Mouse (Mus musculus) bone marrow macrophage, adult 2 months (primary cell): Measurements from ENCODE around the gene Gramd4. TPM values are rescaled to one million over a fixed set of nuclear protein-coding genes. Genes with fewer than 3 reads are reported as not detected.
A peak's percentile ranks its signal among the peaks of the same experiment; 100 is the strongest.
"Not testable (repeated sequence)": the region's sequence is repeated elsewhere in the genome, so short reads cannot be mapped to it uniquely, and the experiment has no call there.

Source experiments
- H3K27ac ChIP-seq: 2 replicates; pipeline ENCODE4 v1.5.1; 2012; ENCODE audit warnings: low read depth, low read length; ENCODE audit not compliant: insufficient read depth
- H3K4me1 ChIP-seq: 2 replicates; pipeline ENCODE4 v1.6.1; 2012; ENCODE audit warnings: low read length; ENCODE audit not compliant: control insufficient read depth, insufficient read depth
- H3K4me3 ChIP-seq: 2 replicates; pipeline ENCODE4 v1.5.1; 2012; ENCODE audit warnings: mild to moderate bottlenecking, low read length, moderate library complexity; ENCODE audit not compliant: insufficient read depth
- CTCF ChIP-seq: IDR thresholded peaks from 2 replicates; pipeline ENCODE4 v1.5.1; 2012; ENCODE audit warnings: low read depth, mild to moderate bottlenecking, low read length, moderate library complexity
- POLR2A ChIP-seq: IDR thresholded peaks from 2 replicates; pipeline ENCODE4 v1.6.1; 2012; ENCODE audit warnings: mild to moderate bottlenecking, low read depth, low read length, borderline replicate concordance
- polyA plus RNA-seq: library from polyadenylated mRNA; stranded (reverse); fragments of >200 nt; gene quantifications from 2 replicates; pipeline ENCODE4 v1.2.4, GENCODE M21; 2012; ENCODE audit not compliant: missing spikeins, insufficient read depth, insufficient read length

Gene Gramd4
- polyA plus RNA-seq, 1 experiment, result 3.8 TPM

DNA sequence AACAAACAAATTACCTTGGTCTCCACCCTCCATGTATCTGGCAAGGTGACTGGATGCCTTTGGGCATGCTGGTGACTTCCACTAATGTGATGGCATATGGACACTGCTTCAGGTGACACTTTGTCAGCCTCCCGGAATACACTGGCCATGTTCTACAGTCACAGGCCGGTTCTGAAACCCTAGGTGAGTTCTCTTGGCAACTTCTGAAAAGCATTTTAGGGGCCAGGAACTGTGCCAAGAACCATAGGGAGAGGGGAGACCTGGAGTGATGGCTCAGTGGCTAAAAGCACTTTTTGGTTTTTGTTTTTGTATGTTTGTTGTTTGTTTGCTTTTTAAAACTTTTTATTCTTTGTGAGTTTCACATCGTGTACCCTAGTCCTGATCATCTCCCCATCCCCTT, 8.0 kb upstream of the Gramd4 start:
- TF ChIP-seq POLR2A, result no peak
- TF ChIP-seq CTCF, result no peak
- Histone ChIP-seq H3K4me3 (no peak overlapping the region), H3K27ac (no peak overlapping the region), H3K4me1 (peaks cover 5% of the 10 kb centered on the region)

DNA sequence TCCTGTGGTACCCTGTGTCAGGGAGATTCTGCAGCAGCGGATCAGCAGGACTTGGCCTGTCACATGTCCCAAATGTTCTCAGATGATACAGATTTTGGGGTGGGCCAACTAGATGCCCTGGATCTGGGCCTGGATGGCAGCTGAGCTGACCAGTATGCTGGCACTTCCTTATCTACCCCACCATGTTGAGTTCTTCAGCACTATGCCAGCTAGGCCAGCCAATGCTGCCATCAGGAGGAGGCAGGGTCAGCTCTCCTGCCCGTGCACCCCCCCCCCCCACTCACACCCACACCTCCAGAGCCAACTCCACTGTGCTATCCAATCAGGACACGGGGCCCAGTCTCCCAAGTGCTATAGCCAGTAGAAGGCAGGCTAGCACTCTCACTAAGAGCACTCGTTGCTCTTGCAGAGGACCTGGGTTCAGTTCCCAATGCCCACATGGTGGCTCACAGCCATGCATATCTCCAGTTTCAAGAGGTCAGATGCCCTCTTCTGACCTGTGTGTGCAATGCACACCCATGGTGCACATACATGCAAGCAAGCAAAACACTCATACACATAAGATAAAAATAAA, 7.2 kb upstream of the Gramd4 start:
- Histone ChIP-seq H3K27ac (no peak overlapping the region), H3K4me3 (no peak overlapping the region), H3K4me1 (peaks cover 5% of the 10 kb centered on the region)
- TF ChIP-seq POLR2A (no peak), CTCF (no peak)

GRCm38 (mm10) chr15:86051152-86051551, 6.3 kb upstream of the Gramd4 start:
- peaks cover 5% of the 10 kb centered on the region for H3K4me1 ChIP-seq
- H3K27ac ChIP-seq, result peak overlapping the region; percentile 20; the same call in 1 of the 2 replicates
- peak overlapping the region; percentile 27 for H3K4me3 ChIP-seq
- no peak for TF ChIP-seq POLR2A
- no peak for TF ChIP-seq CTCF

GRCm38 (mm10) chr15:86051878-86052478, 5.5 kb upstream of the Gramd4 start:
- Histone ChIP-seq H3K4me3 (no peak overlapping the region), H3K27ac (no peak overlapping the region), H3K4me1 (peaks cover 5% of the 10 kb centered on the region)
- TF ChIP-seq CTCF, result no peak
- TF ChIP-seq POLR2A, result no peak

- TF ChIP-seq CTCF (peak; percentile 42; the same call in 1 of the 2 replicates), POLR2A (no peak)
- no peak overlapping the region for H3K4me3 ChIP-seq
- H3K4me1 ChIP-seq, result peaks cover 16% of the 10 kb centered on the region
- no peak overlapping the region for H3K27ac ChIP-seq
These were observed 3.5 kb upstream of the Gramd4 start for GRCm38 (mm10) chr15:86053890-86054536.

GRCm38 (mm10) chr15:86054861-86055260, 2.6 kb upstream of the Gramd4 start:
- not testable (repeated sequence) for H3K27ac ChIP-seq, H3K4me3 ChIP-seq
- H3K4me1 ChIP-seq, result peaks cover 19% of the 10 kb centered on the region

GRCm38 (mm10) chr15:86056221-86056760, 1.2 kb upstream of the Gramd4 start:
- Histone ChIP-seq H3K27ac (no peak overlapping the region), H3K4me3 (no peak overlapping the region), H3K4me1 (peaks cover 19% of the 10 kb centered on the region)
- no peak for TF ChIP-seq POLR2A
- TF ChIP-seq CTCF, result no peak

DNA sequence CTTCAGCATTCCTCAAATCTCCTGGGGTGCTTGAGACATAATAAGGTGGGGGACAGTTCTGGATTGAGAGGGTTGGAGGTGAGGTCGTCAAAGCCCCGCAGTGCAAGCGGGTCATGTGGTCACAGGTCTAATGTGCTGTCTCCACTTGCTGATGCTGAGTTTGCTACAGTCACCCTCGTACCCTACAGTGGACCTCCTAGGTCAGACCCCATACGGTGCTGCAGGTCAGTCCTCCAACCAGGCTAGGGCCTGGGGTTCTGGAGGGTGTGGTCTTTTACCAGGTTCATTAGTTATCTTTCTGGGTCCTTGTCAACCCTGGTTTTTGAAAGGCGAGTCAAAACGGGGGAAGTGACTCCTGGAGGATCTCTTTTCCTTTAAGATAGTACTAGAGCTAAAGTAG, 413 bp downstream of the Gramd4 start:
- TF ChIP-seq CTCF, result no peak
- no peak for TF ChIP-seq POLR2A
- H3K4me1 ChIP-seq, result peaks cover 19% of the 10 kb centered on the region
- no peak overlapping the region for H3K27ac ChIP-seq
- H3K4me3 ChIP-seq, result peak overlapping the region; percentile 95

- Histone ChIP-seq H3K4me3 (peak overlapping the region; percentile 95), H3K4me1 (peaks cover 19% of the 10 kb centered on the region), H3K27ac (no peak overlapping the region)
- TF ChIP-seq CTCF (no peak), POLR2A (no peak)
These were observed 960 bp downstream of the Gramd4 start for GRCm38 (mm10) chr15:86058394-86058915.
